Mouse (Mus musculus) granulocyte monocyte progenitor cell, adult 5-6 weeks (primary cell): ENCODE measurements around the gene Wdr4. TPM values are rescaled to one million over a fixed set of nuclear protein-coding genes. Genes with fewer than 3 reads are reported as not detected.

Experiments
- ATAC-seq: replicated peaks from 2 replicates; pipeline ENCODE4 v1.8.0; 2016; ENCODE audit warnings: mild to moderate bottlenecking, moderate TSS enrichment, inconsistent platforms; ENCODE audit not compliant: poor library complexity, severe bottlenecking
- total RNA-seq, 2 experiments: library from RNA; stranded (forward) in 1 of 2; stranded (reverse) in 1 of 2; fragments of 200-712, 200-1000 nt in 1 of 2; fragments of >200 nt in 1 of 2; fragmentation: Nextera tagmentation in 1 of 2; gene quantifications; 2 replicates each; pipeline ENCODE4 v1.2.3; 2014 to 2017

Wdr4 gene
- total RNA-seq, 2 experiments from 2014 or later: 14.6 to 20.8 TPM

DNA sequence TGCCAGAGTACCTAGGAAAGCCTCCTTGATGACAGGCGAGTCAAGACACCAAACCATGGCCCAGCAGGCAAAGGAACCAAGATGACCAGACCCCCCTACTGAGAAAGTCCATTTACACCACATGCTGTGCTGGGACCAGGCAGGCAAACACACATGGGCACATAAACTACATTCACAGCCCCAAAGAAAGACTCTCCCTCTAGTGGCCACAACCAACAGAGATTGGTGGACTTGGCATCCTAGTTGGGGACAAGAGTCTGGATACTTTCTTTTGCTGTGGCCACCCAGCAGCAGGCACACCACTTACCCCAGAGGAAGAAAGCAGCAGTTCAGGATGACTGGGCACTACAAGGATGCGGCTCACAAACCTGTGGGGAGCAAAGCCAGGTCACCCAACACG lies 18.9 kb downstream of the Wdr4 start:
- no peak for ATAC-seq

- ATAC-seq: no peak
Measured at GRCm38 (mm10) chr17:31500416-31500815, 19.4 kb downstream of the Wdr4 start.

DNA sequence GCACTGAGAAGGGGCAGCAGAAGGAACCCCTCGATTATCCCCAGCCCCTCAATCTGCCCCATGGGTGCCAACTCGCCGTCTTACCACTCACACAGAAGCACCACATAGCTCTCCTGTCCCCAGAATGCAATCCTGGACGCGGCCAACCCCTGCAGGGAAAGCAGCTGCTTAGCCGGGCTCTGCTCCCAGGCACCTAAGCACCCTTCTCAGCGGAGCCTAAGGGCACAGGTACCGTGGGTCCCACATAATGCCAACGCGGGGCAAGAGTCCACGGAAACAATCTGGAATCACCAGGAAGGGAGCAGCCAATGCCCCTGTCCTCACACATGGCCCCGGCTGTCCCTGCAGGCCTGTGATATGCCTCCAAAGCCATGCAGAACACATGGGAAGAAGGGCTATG lies 20.1 kb downstream of the Wdr4 start:
- no peak for ATAC-seq

DNA sequence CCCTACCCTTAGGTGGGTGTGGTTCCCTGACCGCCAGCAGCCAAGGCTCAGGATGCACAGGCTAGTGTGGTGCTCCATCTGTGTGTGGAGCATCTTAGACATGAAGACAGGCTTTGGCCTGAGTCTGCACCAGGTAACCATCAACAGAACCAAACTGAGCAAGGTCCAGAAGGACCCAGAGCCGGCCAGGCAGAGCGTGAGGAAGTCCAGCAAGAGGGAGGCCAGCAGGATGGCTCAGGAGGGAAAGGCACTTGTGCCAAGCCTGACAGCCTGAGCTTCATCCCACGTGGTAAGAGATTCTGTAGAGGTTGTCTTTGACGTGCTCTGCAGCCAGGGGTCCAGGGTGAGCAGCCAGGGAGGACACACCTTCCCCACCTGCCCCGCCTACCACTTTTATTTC lies 22.1 kb downstream of the Wdr4 start:
- no peak for ATAC-seq

- ATAC-seq: no peak
Measured at GRCm38 (mm10) chr17:31494989-31495388, 24.8 kb downstream of the Wdr4 start.

- peak; percentile 73 for ATAC-seq
Measured at GRCm38 (mm10) chr17:31492416-31492815, 27.4 kb downstream of the Wdr4 start.

DNA sequence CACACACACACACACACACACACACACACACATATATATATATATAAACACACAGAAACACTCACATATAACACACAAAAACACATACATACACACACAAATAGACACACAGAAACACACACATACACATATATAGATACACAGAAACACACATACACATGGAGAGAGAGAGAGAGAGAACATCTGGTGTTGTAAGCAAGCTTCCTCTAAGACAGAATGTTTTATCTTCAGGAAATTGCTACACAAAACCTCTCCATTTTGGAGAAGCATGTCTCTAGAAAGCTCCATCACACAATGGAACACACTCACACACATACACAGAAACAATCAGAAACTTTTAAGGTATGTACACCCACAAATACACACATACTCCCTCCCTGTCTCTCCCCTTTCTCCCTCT lies 28.4 kb downstream of the Wdr4 start:
- ATAC-seq: peak; percentile 51

GRCm38 (mm10) chr17:31487433-31488060 lies 32.2 kb downstream of the Wdr4 start:
- no peak for ATAC-seq

DNA sequence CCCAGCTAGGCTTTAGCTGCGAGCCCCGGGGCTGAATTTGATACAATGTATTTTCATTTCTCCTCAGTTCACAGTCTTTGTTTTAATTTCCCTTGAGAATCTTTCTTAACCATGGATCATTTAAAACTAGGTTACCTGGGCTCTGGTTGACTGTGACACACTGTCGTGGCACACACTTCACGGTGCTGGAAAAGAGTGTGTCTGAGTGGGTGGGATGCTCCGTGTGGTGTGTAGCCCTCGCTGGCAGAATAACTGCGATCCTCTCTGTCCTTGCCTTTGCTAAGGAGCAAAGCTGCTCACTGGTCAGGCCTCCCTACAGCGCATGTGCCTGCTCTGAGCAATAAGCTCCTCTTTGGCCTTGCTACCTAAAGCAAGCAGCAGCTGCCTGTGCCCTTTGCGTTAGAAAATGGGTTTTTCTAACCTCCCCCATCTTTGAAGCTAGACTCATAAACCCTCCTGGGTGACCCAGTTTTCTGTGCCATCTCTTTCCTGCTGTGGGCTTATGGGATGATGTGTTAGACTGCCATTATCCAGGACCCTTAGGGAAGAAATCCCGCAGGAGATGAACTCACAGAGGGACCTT lies 33.1 kb downstream of the Wdr4 start:
- no peak for ATAC-seq

DNA sequence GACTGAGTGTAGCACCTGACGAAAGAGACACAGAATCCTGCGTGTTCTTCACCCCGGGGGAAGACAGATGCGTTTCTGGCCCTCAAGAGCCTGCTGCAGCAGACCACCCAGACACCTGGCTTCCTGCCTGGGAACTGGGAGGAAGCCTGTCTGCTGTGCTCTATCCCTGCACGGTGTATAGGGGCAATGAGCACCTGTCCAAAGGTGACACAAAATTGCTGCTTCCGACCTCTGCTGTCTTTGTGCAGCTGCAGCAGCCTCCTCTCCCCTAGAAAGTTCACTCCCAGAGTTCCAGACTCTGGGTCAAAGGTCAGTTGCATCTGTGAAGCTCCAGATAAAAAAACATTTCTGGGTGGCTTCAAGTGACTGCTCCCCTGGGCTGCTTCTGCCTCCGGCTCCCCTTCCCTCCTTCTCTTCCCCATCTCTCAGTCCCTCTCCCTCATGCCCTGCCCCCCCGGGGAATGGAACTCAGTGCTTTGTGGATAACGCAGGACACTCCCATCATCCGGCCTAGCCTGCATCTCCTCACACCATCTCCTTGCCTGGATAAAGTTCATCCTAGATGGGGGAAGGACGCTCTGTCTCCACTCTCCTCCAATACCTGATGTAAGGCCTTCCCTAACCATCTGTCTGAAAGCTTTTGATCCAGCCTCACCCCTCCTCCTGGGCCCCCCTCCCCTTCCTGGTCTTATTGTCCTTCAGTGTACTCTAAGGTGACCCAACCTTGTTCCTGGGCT lies 40.5 kb downstream of the Wdr4 start:
- no peak for ATAC-seq

DNA sequence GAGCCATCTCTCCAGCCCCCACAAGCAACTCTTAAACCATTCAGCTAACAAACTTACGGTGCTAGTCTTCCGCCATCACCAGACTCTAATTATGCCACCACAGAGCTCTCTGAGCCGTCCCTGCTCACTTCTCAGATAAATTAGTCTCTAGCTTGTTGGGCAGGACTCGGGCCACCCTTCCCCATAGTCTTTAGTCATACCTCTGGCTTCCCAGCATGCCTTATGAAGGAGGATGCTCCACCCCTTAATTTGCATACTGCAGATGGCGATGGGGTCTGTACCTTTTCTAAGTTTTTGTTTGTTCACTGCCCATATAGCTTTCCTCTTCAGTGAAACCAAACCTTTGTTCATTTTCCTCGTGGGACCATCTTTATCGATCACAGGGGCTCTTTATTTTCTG lies 41.2 kb downstream of the Wdr4 start:
- ATAC-seq: no peak

GRCm38 (mm10) chr17:31474388-31474787 lies 45.4 kb downstream of the Wdr4 start:
- ATAC-seq: no peak

GRCm38 (mm10) chr17:31470766-31471418 lies 48.9 kb downstream of the Wdr4 start:
- no peak for ATAC-seq

DNA sequence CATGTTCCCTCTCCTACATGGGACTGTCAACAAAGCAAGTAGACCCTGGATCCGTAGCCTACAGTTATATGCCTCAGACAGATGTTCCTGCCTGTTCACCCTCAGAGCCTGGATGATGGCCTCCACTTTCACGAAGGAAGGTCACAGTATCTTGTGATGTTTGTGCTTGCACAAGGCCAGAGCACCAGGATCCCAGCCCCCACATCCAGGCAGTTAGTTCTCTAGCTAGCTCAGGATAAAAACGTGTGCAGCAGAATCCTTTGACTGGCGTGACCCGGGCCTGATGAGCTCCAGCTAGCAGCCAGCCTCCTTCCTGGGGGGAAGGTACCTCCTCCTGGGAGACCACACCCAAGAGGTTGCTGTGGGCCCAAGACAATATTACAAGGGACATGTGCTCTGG lies 51.3 kb downstream of the Wdr4 start:
- no peak for ATAC-seq

- ATAC-seq: no peak
Measured at GRCm38 (mm10) chr17:31466854-31467253, 52.9 kb downstream of the Wdr4 start.

DNA sequence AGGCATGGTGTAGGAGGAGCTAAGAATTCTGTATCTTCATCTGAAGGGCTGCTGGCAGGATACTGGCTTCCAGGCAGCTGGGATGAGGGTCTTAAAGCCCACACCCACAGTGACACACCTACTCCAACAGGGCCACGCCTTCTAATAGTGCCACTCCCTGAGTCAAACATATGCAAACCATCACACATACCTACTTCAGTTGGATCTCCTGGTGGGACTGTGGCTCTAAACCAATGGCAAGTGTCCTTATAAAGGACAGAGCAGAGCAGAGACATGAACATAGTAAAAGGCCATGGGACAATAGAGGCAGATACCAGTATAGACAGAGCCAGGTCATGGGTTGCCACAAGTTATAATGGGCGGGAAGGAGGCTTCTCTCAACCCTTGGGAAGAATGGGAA lies 57.3 kb downstream of the Wdr4 start:
- ATAC-seq: no peak

DNA sequence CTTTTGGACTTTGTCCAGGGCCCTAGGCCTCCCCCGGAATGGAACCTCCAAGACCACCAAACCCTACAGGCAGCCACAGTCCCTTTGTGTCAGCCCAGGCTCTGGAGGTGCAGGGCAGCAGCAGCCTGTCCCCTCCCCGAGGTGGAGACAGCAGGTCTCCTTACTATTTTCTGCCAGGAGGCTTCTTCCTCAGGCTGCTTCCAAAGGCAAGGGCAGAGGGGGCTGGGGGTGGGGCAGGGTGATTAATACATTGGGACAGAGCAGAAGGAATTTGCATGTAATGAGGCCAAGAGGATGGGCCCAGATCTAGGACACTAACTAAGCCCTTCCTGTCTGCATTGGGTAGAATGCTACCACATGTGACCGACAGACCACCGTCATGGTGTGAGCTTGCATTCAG lies 59.4 kb downstream of the Wdr4 start:
- no peak for ATAC-seq

- ATAC-seq: no peak
Measured at GRCm38 (mm10) chr17:31456723-31457567, 62.8 kb downstream of the Wdr4 start.

DNA sequence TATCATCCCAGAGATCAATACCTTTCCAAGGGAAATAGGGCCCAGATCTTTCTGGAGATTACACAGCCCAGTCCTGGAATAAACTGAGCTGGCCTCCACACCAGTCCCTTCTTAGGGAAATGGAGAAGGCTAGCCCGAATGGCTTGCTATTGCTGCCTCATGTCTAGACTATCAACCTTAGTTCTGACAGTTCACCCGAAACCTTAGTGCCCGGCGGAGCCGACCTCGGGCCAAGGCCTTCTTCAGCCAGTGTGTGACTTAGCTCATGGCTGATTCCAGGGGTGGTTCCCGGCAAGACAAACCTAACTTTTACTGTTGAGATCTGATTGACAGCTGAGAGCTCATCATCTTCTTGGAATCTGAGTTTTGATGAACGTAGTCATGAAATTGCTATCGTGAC lies 65.7 kb downstream of the Wdr4 start:
- no peak for ATAC-seq

DNA sequence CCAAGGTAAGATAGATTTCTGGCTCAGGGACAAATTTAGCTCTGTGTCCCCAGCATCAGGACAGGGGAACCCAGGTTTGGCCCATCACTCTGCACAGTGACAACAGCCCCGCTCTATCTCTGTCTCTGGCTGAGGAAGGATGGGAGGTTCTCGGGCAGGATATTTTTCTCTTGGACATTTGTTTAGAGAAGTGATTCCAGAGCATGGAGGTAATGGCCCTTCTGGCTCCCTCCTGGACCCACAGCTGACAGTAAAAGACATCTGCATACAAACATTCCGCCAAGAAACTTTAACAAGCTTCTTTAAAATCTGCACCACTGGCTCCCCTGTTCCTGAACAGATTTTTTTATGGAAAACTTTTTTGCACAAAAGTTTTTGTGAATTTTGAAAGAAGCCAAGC lies 66.3 kb downstream of the Wdr4 start:
- ATAC-seq: no peak
